Mouse (Mus musculus) liver, embryonic 12.5 days (tissue): Measurements from ENCODE around the gene Morc1. TPM values are rescaled to one million over a fixed set of nuclear protein-coding genes. Genes with fewer than 3 reads are reported as not detected.

ENCODE experiments used
- ATAC-seq: fragments of 200-750 bp; cut with Nextera tagmentation; 2 replicates; pipeline ENCODE4 v1.8.0; 2017; ENCODE audit warnings: moderate number of reproducible peaks, mild to moderate bottlenecking, moderate library complexity
- H3K27ac ChIP-seq: fragments of 300-500 bp; sonication (generic); 2 replicates; pipeline ENCODE4 v1.5.1; 2016; ENCODE audit warnings: mild to moderate bottlenecking
- H3K27me3 ChIP-seq: fragments of 300-500 bp; sonication (generic); replicated peaks from 2 replicates; pipeline ENCODE4 v1.6.1; 2016; ENCODE audit warnings: mild to moderate bottlenecking, moderate library complexity
- H3K36me3 ChIP-seq: fragments of 300-500 bp; sonication (generic); 2 replicates; pipeline ENCODE4 v1.6.1; 2016; ENCODE audit warnings: mild to moderate bottlenecking, moderate library complexity
- H3K4me1 ChIP-seq: fragments of 300-500 bp; sonication (generic); 2 replicates; pipeline ENCODE4 v1.6.1; 2016
- H3K4me2 ChIP-seq: fragments of 300-500 bp; sonication (generic); 2 replicates; pipeline ENCODE4 v1.6.1; 2016; ENCODE audit warnings: mild to moderate bottlenecking, moderate library complexity
- H3K4me3 ChIP-seq: fragments of 300-500 bp; sonication (generic); 2 replicates; pipeline ENCODE4 v1.5.1; 2016; ENCODE audit warnings: mild to moderate bottlenecking, moderate library complexity
- H3K9ac ChIP-seq: fragments of 300-500 bp; sonication (generic); 2 replicates; pipeline ENCODE4 v1.6.1; 2016; ENCODE audit warnings: mild to moderate bottlenecking, moderate library complexity
- H3K9me3 ChIP-seq: fragments of 300-500 bp; sonication (generic); replicated peaks from 2 replicates; pipeline ENCODE4 v1.6.1; 2016; ENCODE audit warnings: mild to moderate bottlenecking, moderate library complexity
- WGBS: fragments of 180-500 bp; shearing (Covaris S2); methylation state at CpG from one replicate; pipeline ENCODE4 v1.1.7; 2016; ENCODE audit not compliant: insufficient replicate concordance; 5-methylcytosine and 5-hydroxymethylcytosine counted together
- polyA plus RNA-seq: library from polyadenylated mRNA; unstranded; fragments of >200 nt; fragmentation: Nextera tagmentation; extraction: Ambion mirVana; gene quantifications from 2 replicates; pipeline ENCODE4 v1.2.1, GENCODE M21; 2016

Morc1 gene
- polyA plus RNA-seq, 1 experiment from 2014 or later = not detected

GRCm38 (mm10) chr16:48516776-48517499 lies 85.9 kb downstream of the Morc1 start:
- Histone ChIP-seq H3K4me3 (no peak overlapping the region), H3K9me3 (no peaks in the 10 kb centered on the region), H3K27ac (no peak overlapping the region), H3K36me3 (no peaks in the 10 kb centered on the region), H3K9ac (no peak overlapping the region), H3K27me3 (no peaks in the 10 kb centered on the region), H3K4me1 (no peaks in the 10 kb centered on the region), H3K4me2 (no peak overlapping the region)
- WGBS = 65% methylated on average over 5 of the region's 5 CpGs
- ATAC-seq = no peak

- Histone ChIP-seq H3K4me3 (no peak overlapping the region), H3K4me1 (no peaks in the 10 kb centered on the region), H3K36me3 (no peaks in the 10 kb centered on the region), H3K27ac (no peak overlapping the region), H3K9ac (no peak overlapping the region), H3K27me3 (no peaks in the 10 kb centered on the region), H3K4me2 (no peak overlapping the region), H3K9me3 (no peaks in the 10 kb centered on the region)
- no peak for ATAC-seq
These were observed 88.5 kb downstream of the Morc1 start for GRCm38 (mm10) chr16:48519569-48519968.

- WGBS = 67% methylated on average over 5 of the region's 5 CpGs
- Histone ChIP-seq H3K4me2 (no peak overlapping the region), H3K9ac (no peak overlapping the region), H3K27me3 (no peaks in the 10 kb centered on the region), H3K4me3 (no peak overlapping the region), H3K4me1 (no peaks in the 10 kb centered on the region), H3K9me3 (no peaks in the 10 kb centered on the region), H3K36me3 (no peaks in the 10 kb centered on the region), H3K27ac (no peak overlapping the region)
- no peak for ATAC-seq
These were observed 106.1 kb downstream of the Morc1 start for GRCm38 (mm10) chr16:48537108-48537507.

GRCm38 (mm10) chr16:48562290-48563080 lies 131.4 kb downstream of the Morc1 start:
- no peak for ATAC-seq
- Histone ChIP-seq H3K27me3 (no peaks in the 10 kb centered on the region), H3K27ac (no peak overlapping the region), H3K36me3 (no peaks in the 10 kb centered on the region), H3K4me3 (no peak overlapping the region), H3K4me1 (no peaks in the 10 kb centered on the region), H3K9ac (no peak overlapping the region), H3K9me3 (no peaks in the 10 kb centered on the region), H3K4me2 (no peak overlapping the region)
- 54% methylated on average over 11 of the region's 11 CpGs for WGBS

GRCm38 (mm10) chr16:48570354-48570753 lies 139.3 kb downstream of the Morc1 start:
- Histone ChIP-seq H3K9ac (no peak overlapping the region), H3K27me3 (no peaks in the 10 kb centered on the region), H3K9me3 (no peaks in the 10 kb centered on the region), H3K36me3 (no peaks in the 10 kb centered on the region), H3K4me1 (no peaks in the 10 kb centered on the region), H3K4me3 (no peak overlapping the region), H3K4me2 (no peak overlapping the region), H3K27ac (no peak overlapping the region)
- no peak for ATAC-seq
- 18% methylated on average over 9 of the region's 9 CpGs for WGBS

GRCm38 (mm10) chr16:48574072-48574471 lies 143.0 kb downstream of the Morc1 start:
- Histone ChIP-seq H3K27me3 (no peaks in the 10 kb centered on the region), H3K9me3 (no peaks in the 10 kb centered on the region), H3K9ac (no peak overlapping the region), H3K4me3 (no peak overlapping the region), H3K27ac (no peak overlapping the region), H3K4me2 (no peak overlapping the region), H3K36me3 (no peaks in the 10 kb centered on the region), H3K4me1 (no peaks in the 10 kb centered on the region)
- 34% methylated on average over 5 of the region's 5 CpGs for WGBS
- no peak for ATAC-seq

- WGBS = 62% methylated on average over 3 of the region's 3 CpGs
- no peak for ATAC-seq
- Histone ChIP-seq H3K4me1 (no peaks in the 10 kb centered on the region), H3K4me3 (no peak overlapping the region), H3K27ac (no peak overlapping the region), H3K4me2 (no peak overlapping the region), H3K9ac (no peak overlapping the region), H3K27me3 (no peaks in the 10 kb centered on the region), H3K36me3 (no peaks in the 10 kb centered on the region), H3K9me3 (no peaks in the 10 kb centered on the region)
These were observed 143.5 kb downstream of the Morc1 start for GRCm38 (mm10) chr16:48574499-48574898.

- Histone ChIP-seq H3K36me3 (no peaks in the 10 kb centered on the region), H3K27me3 (no peaks in the 10 kb centered on the region), H3K9me3 (no peaks in the 10 kb centered on the region), H3K4me1 (no peaks in the 10 kb centered on the region), H3K4me2 (no peak overlapping the region), H3K9ac (no peak overlapping the region), H3K27ac (no peak overlapping the region), H3K4me3 (no peak overlapping the region)
- WGBS = 36% methylated on average over 6 of the region's 6 CpGs
- no peak for ATAC-seq
These were observed 154.3 kb downstream of the Morc1 start for GRCm38 (mm10) chr16:48585369-48585768.

- H3K27ac ChIP-seq = no peak overlapping the region
- no peaks in the 10 kb centered on the region for H3K27me3 ChIP-seq
- no peaks in the 10 kb centered on the region for H3K36me3 ChIP-seq
- H3K9me3 ChIP-seq = no peaks in the 10 kb centered on the region
- H3K9ac ChIP-seq = no peak overlapping the region
- 69% methylated on average over 5 of the region's 5 CpGs for WGBS
- H3K4me3 ChIP-seq = no peak overlapping the region
- no peak for ATAC-seq
- no peaks in the 10 kb centered on the region for H3K4me1 ChIP-seq
- no peak overlapping the region for H3K4me2 ChIP-seq
These were observed 163.4 kb downstream of the Morc1 start for GRCm38 (mm10) chr16:48594457-48594856.

- H3K9me3 ChIP-seq = no peaks in the 10 kb centered on the region
- no peaks in the 10 kb centered on the region for H3K27me3 ChIP-seq
- no peak overlapping the region for H3K4me2 ChIP-seq
- no peaks in the 10 kb centered on the region for H3K4me1 ChIP-seq
- no peak overlapping the region for H3K4me3 ChIP-seq
- 52% methylated on average over 1 of the region's 1 CpGs for WGBS
- ATAC-seq = no peak
- H3K9ac ChIP-seq = no peak overlapping the region
- H3K36me3 ChIP-seq = no peaks in the 10 kb centered on the region
- H3K27ac ChIP-seq = no peak overlapping the region
These were observed 164.2 kb downstream of the Morc1 start for GRCm38 (mm10) chr16:48595216-48595615.

- no peak for ATAC-seq
These were observed 172.7 kb downstream of the Morc1 start for GRCm38 (mm10) chr16:48603735-48604211.

GRCm38 (mm10) chr16:48606476-48607038 lies 175.5 kb downstream of the Morc1 start:
- Histone ChIP-seq H3K27ac (no peak overlapping the region), H3K4me1 (no peaks in the 10 kb centered on the region), H3K4me2 (no peak overlapping the region), H3K4me3 (no peak overlapping the region), H3K27me3 (no peaks in the 10 kb centered on the region), H3K9ac (no peak overlapping the region), H3K9me3 (no peaks in the 10 kb centered on the region), H3K36me3 (no peaks in the 10 kb centered on the region)
- no peak for ATAC-seq
- WGBS = 50% methylated on average over 4 of the region's 4 CpGs

More at GRCm38 (mm10) chr16:48603735-48604211, 172.7 kb downstream of the Morc1 start:
- Histone ChIP-seq H3K27me3 (no peaks in the 10 kb centered on the region), H3K4me3 (no peak overlapping the region), H3K4me2 (no peak overlapping the region), H3K27ac (no peak overlapping the region), H3K4me1 (no peaks in the 10 kb centered on the region), H3K36me3 (no peaks in the 10 kb centered on the region), H3K9me3 (no peaks in the 10 kb centered on the region), H3K9ac (no peak overlapping the region)
- 77% methylated on average over 2 of the region's 2 CpGs for WGBS
